Mouse (Mus musculus): ENCODE data around the gene Nuf2.
"Not testable (repeated sequence)": the region's sequence is repeated elsewhere in the genome, so short reads cannot be mapped to it uniquely, and the experiment has no call there.

The Nuf2 gene

GRCm38 (mm10) chr1:169530876-169531701 is at the start of gene Nuf2:
Nuf2 (minus strand) TSS chr1:169531464.
- peak; percentile 97 for DNase-seq

DNA sequence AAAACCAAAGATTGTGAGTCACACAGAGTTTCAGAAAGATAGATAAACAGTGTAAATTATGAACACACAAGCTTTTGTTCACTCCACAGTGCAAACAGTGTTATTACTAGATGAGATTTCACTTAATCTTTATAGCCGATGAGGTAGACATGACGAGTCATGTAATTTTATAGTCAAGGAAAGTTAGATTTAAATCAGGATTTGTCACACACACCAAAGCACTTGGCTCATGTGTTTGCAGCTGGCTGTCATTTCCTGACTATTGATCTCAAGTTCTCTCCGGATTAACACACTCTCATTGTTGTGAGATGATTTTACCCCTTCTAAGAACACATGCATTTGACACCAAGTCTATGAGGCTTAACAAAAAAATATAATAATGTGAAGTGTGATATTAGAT is 48.3 kb upstream of the Nuf2 start:
- no peak for DNase-seq

DNA sequence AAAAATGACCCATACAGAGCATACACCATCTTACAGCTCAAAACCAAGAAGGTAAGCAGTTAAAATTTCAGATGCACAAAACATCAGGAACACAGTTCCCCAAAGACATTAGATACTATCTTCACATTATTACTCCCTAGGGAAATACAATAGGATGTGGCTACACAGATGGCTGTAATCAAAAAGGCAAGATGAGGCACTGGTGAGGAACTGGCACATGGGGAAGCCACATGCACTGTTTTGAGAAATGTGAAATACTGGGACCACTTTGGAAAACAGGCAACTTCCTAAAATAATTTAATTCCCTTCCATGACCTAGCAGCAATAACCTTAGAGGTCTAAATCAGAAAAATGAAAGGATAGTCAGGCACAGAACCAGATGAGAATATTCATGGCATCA is 42.9 kb upstream of the Nuf2 start:
- DNase-seq: no peak

DNA sequence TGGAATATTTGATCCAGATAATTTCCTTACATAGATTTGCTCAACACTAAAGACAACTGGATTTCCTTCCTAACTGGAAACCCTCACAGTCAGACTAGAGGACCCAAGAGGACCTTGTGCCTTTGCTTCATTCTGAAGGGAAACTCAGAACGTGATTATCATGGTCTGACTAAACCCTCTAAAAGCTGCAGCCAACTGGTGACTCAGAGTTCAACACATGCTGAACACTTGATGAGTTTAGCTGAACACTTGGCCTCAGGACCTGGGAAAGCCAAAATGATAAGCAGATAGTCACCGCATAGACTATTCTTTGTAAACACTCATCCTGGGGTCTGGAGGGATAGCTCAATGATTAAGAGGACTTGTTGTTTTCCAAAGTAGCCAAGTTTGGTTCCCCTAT is 24.4 kb upstream of the Nuf2 start:
- no peak for DNase-seq

DNA sequence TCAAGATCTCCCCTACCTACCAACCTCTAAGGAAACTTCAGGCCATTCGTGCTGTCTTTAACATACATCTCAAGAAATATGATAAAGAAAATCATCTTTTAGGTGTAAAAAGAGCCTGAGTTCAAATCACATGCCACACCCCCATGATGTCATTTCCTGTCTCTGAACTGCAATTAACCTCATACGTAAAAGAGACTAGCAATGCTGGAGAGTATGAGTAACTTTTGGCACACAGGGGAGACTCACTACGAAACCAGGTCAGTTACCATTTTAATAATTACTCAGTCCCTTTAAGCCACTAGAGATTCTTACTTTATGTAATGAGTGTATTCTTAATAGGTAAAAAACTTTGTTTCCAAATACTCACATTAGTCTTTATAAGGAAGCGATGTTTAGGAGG is 23.8 kb upstream of the Nuf2 start:
- DNase-seq: no peak

- no peak for DNase-seq
These were observed 22.2 kb upstream of the Nuf2 start for GRCm38 (mm10) chr1:169553446-169553845.

DNA sequence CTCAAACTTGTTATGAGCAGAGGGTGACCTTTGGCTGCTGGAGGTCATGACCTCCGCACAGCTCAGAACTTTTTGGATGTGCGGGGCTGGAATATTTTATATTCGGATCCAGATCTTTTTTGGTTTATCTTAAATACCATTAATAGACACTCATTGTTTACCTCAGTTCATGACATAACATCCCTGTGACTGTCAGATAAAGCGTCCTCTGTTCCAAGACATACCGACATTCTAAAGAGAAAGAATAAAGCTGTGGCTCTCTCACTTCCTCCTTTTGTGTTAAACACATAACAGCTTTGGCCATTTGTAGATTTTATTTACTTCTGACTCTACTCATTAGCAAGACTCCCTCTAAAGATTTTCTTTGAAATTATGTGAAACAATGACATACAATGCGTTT is 9.2 kb upstream of the Nuf2 start:
- DNase-seq: no peak

DNA sequence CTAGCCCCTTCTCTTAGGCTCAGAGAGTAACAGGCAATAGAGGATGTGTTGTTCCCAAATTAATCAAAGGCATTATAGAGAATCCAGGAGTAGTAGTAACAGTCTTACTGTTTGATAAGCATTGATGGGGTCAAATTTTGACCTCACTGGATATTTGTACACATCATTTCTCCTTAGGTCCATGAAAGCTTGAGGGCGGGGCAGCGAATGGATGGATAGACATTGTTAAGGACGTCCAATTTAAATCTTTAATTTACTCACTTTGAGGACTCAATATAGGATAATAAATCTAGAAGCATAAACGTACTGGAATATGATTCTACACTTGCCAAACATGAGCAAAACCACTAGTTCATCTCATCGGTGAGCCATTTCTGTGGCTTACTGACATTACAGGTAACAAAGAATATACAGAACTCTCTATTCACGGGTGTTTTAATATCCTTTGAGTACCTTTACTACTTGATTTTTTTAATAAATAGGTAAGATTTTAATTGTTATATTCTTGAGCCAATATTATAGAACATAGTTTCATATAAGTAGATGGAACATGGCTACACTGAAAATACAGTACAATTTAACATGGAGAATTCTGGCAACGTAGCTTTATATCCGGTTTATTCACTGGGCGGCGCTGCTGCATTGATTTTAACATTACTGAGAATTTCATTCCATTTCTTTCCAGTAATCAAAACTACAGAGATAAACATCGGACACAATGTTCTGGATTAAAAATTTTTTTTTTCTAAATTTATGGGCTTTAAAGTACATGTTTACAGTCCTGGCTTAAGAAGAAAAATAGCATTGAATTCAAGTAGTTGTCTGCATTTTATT is 655 bp upstream of the Nuf2 start:
- peak; percentile 60 for DNase-seq

DNA sequence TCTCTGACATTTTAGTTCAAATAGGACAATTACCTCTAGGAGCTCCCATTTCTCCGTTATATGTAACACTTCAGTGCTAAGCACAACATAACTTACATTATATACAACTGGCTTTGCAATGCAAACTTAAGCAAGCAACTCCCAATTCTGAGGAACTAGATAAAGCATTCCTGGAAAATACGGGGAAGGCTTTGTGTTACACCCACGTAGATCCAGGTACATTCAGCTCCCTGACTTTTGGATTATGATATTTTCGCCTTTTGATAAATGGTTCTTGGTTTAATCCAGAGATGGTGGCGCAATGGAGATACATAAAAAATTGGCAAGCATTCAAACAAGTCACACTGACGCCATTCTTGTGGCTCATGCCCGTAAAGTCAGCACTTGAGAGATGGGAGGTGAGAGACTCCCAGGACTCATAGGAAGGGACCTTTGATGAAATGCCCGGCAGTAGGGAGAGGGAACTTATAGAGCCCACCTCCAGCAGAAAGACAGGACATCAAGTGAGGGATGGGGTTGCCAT is 1.2 kb downstream of the Nuf2 start:
- no peak for DNase-seq

GRCm38 (mm10) chr1:169526006-169526680 is 5.1 kb downstream of the Nuf2 start:
- DNase-seq: no peak

DNA sequence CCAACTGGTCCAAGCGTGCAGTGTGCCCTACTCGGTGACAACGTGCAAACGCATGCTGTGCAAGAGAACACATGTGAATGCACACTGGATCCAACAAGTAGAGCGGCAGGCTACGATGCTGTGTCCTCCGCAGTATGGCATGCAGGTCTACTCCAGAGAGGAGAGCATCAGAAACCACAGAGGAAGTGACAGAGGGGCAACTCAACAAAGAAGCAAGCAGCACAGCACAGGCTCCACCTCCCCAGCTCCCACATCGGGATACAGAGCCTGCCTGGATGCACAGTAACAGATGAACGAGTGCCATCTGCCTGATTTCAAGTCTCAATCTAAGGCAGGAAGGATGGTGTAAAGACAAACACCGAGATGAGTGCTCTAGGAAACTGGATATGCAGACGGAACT is 11.9 kb downstream of the Nuf2 start:
- peak; percentile 53 for DNase-seq

DNA sequence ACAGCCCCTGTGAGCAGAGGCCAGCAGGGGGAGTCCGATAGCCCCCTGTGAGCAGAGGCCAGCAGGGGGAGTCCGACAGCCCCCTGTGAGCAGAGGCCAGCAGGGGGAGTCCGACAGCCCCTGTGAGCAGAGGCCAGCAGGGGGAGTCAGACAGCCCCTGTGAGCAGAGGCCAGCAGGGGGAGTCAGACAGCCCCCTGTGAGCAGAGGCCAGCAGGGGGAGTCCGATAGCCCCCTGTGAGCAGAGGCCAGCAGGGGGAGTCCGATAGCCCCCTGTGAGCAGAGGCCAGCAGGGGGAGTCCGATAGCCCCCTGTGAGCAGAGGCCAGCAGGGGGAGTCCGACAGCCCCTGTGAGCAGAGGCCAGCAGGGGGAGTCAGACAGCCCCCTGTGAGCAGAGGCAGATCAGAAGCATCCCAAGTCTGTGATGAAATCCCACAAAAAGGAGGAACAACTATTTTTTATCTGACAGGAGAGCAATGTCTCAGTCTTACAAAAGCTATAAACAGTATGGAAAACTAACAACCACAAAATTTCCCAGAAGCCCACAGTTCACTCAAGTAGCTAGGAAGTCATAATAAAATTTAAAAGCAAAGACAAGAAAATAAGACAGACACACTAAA is 13.3 kb downstream of the Nuf2 start:
- DNase-seq: not testable (repeated sequence)

GRCm38 (mm10) chr1:169517376-169517892 is 13.8 kb downstream of the Nuf2 start:
- DNase-seq: no peak

GRCm38 (mm10) chr1:169506354-169506753 is 24.9 kb downstream of the Nuf2 start:
- DNase-seq: peak; percentile 46

GRCm38 (mm10) chr1:169502876-169503275 is 28.4 kb downstream of the Nuf2 start:
- DNase-seq: peak; percentile 54

- DNase-seq: peak; percentile 80
These were observed 35.6 kb downstream of the Nuf2 start for GRCm38 (mm10) chr1:169495621-169496020.

DNA sequence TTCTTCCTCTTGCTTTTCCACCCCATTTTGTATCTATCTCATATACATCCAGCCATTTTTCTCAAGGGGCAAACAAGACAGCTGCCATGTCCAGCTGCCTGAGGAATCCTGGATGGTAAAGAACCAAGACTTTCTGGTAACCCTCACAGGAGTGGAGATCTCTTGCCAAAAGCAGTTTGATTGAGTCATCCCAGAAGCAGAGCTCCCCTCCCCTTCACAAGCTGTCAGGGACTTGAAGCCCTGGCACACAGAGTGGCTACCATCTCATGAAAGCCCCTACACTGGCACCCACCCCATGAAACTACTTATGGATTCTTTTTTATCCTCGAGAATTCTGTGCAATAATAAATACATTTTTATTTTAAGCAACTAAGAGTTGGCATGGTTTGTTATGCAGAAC is 39.7 kb downstream of the Nuf2 start:
- peak; percentile 29 for DNase-seq

GRCm38 (mm10) chr1:169485408-169485885 is 45.8 kb downstream of the Nuf2 start:
- peak; percentile 59 for DNase-seq

- DNase-seq: no peak
These were observed 46.7 kb downstream of the Nuf2 start for GRCm38 (mm10) chr1:169484565-169484964.

GRCm38 (mm10) chr1:169482596-169483335 is 48.5 kb downstream of the Nuf2 start:
- no peak for DNase-seq

DNA sequence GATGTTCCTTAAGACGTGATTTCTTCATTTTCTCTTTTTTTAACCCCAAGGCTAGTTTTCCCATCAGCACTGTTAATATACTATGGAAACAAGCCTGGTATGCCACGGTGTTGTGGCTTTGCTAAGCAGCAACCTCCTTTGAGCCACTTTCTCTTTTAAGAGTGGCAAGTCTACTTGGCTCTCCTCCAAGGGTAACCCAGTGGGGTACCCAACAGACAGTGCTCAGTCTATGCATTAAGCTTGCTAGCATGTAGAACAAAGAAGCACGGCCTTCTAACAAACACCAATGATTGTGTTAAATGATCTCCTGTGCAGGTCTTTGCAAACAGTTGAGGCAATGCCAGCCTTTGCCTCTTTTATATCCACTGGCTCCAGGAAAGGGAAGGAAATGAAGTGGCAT is 60.1 kb downstream of the Nuf2 start:
- DNase-seq: no peak

- DNase-seq: peak; percentile 68
These were observed 63.5 kb downstream of the Nuf2 start for GRCm38 (mm10) chr1:169467791-169468190.

All from layer of hippocampus, adult 9-11 months (tissue).